In genomic region chr19:46878346-46878745, GRCm38 (mm10) we compare ENCODE assay signal across 7 mouse cellular contexts.
DNase-seq lines count a peak whose midpoint lies in the region; ATAC-seq and TF ChIP-seq lines count a peak whose summit lies in the region.

No protein-coding gene starts in this region.

- peak; percentile 59 for TF ChIP-seq CTCF in midbrain, postnatal 0 days (IDR thresholded peaks at IDR 0.05)
- peak; percentile 63 for TF ChIP-seq CTCF in kidney, postnatal 0 days (IDR thresholded peaks at IDR 0.05; ENCODE audit: low read depth)
- peak; percentile 68 for TF ChIP-seq CTCF in lung, postnatal 0 days (IDR thresholded peaks at IDR 0.05)

- no peak overlapping the region for H3K9ac ChIP-seq in midbrain, postnatal 0 days (replicated peaks; ENCODE audit: low read length, poor library complexity, severe bottlenecking)
- no peak overlapping the region for H3K9ac ChIP-seq in midbrain, embryonic 11.5 days (ENCODE audit: low read length)
- H3K9ac ChIP-seq in kidney, postnatal 0 days (ENCODE audit: low read depth, low read length): no peak overlapping the region
- no peak overlapping the region for H3K9ac ChIP-seq in lung, postnatal 0 days (replicated peaks; ENCODE audit: low read depth)

- peak; percentile 79 for DNase-seq in midbrain, postnatal 0 days (ENCODE audit: low spot score)
- DNase-seq in midbrain, embryonic 11.5 days (ENCODE audit: low spot score, missing footprints): no peak
- DNase-seq in kidney, postnatal 0 days (ENCODE audit: low spot score): peak; percentile 44
- DNase-seq in lung, postnatal 0 days (ENCODE audit: low spot score): peak; percentile 73
- peak; percentile 68 for DNase-seq in splenic B cell, adult 2 months (ENCODE audit: low read depth, low spot score)

- H3K4me3 ChIP-seq in midbrain, postnatal 0 days (ENCODE audit: low read depth, low read length): no peak overlapping the region
- no peak overlapping the region for H3K4me3 ChIP-seq in midbrain, embryonic 11.5 days (ENCODE audit: low read depth, low read length)
- no peak overlapping the region for H3K4me3 ChIP-seq in kidney, postnatal 0 days (replicated peaks; ENCODE audit: low read depth, low read length)
- no peak overlapping the region for H3K4me3 ChIP-seq in lung, postnatal 0 days (ENCODE audit: low read depth, low read length)

- no peaks in the 10 kb centered on the region for H3K9me3 ChIP-seq in midbrain, postnatal 0 days (ENCODE audit: low read length)
- H3K9me3 ChIP-seq in midbrain, embryonic 11.5 days (ENCODE audit: control insufficient read depth, low read length): no peaks in the 10 kb centered on the region
- no peaks in the 10 kb centered on the region for H3K9me3 ChIP-seq in kidney, postnatal 0 days (replicated peaks; ENCODE audit: low read length)
- no peaks in the 10 kb centered on the region for H3K9me3 ChIP-seq in lung, postnatal 0 days (ENCODE audit: low read length)

- H3K36me3 ChIP-seq in midbrain, postnatal 0 days (ENCODE audit: insufficient read depth, low read length): peaks cover 22% of the 10 kb centered on the region
- H3K36me3 ChIP-seq in midbrain, embryonic 11.5 days (ENCODE audit: control insufficient read depth, insufficient read depth, low read length): no peaks in the 10 kb centered on the region
- H3K36me3 ChIP-seq in kidney, postnatal 0 days (ENCODE audit: insufficient read depth, low read length): 0 out of 2 replicates have a peak, but pooled peaks cover 7% of the 10 kb centered on the region
- no peaks in the 10 kb centered on the region for H3K36me3 ChIP-seq in lung, postnatal 0 days (ENCODE audit: insufficient read depth, low read length)
- H3K36me3 ChIP-seq in splenic B cell, adult 2 months (ENCODE audit: control insufficient read depth, insufficient read depth, low read length, poor library complexity, severe bottlenecking): no peaks in the 10 kb centered on the region

- ATAC-seq in midbrain, postnatal 0 days (ENCODE audit: low FRiP score): no peak
- ATAC-seq in midbrain, embryonic 11.5 days (ENCODE audit: low FRiP score): no peak
- peak; percentile 36 for ATAC-seq in activated CD4-positive, CD25-positive, alpha-beta regulatory T cell, adult 4 months
- ATAC-seq in common myeloid progenitor, adult 5-6 weeks (replicated peaks; ENCODE audit: low read depth, poor library complexity, severe bottlenecking): peak; percentile 30; the same call in 1 of the 2 replicates
- ATAC-seq in kidney, postnatal 0 days (replicated peaks; ENCODE audit: low FRiP score, low read depth): no peak
- ATAC-seq in lung, postnatal 0 days: no peak

- no peak for TF ChIP-seq EP300 in lung, postnatal 0 days (IDR thresholded peaks at IDR 0.05)

- 58% methylated on average over 13 of the region's 13 CpGs for WGBS in midbrain, postnatal 0 days
- WGBS in midbrain, embryonic 11.5 days: 65% methylated on average over 13 of the region's 13 CpGs
- 36% methylated on average over 13 of the region's 13 CpGs for WGBS in kidney, postnatal 0 days
- WGBS in lung, postnatal 0 days: 36% methylated on average over 13 of the region's 13 CpGs

- H3K4me2 ChIP-seq in midbrain, postnatal 0 days (ENCODE audit: low read depth, low read length, poor library complexity, severe bottlenecking): no peak overlapping the region
- H3K4me2 ChIP-seq in midbrain, embryonic 11.5 days: no peak overlapping the region
- H3K4me2 ChIP-seq in kidney, postnatal 0 days (ENCODE audit: low read length): no peak overlapping the region
- no peak overlapping the region for H3K4me2 ChIP-seq in lung, postnatal 0 days (replicated peaks; ENCODE audit: low read depth, low read length)

- H3K4me1 ChIP-seq in midbrain, postnatal 0 days (ENCODE audit: insufficient read depth, low read length): no peaks in the 10 kb centered on the region
- H3K4me1 ChIP-seq in midbrain, embryonic 11.5 days (ENCODE audit: control insufficient read depth, insufficient read depth, low read length): no peaks in the 10 kb centered on the region
- no peaks in the 10 kb centered on the region for H3K4me1 ChIP-seq in kidney, postnatal 0 days (replicated peaks; ENCODE audit: insufficient read depth, low read length)
- H3K4me1 ChIP-seq in lung, postnatal 0 days (ENCODE audit: insufficient read depth, low read depth, low read length): no peaks in the 10 kb centered on the region

- no peaks in the 10 kb centered on the region for H3K27me3 ChIP-seq in midbrain, postnatal 0 days (ENCODE audit: insufficient read depth, low read length)
- H3K27me3 ChIP-seq in midbrain, embryonic 11.5 days (ENCODE audit: control insufficient read depth, insufficient read depth, low read length): no peaks in the 10 kb centered on the region
- H3K27me3 ChIP-seq in kidney, postnatal 0 days (ENCODE audit: insufficient read depth, low read length): no peaks in the 10 kb centered on the region
- no peaks in the 10 kb centered on the region for H3K27me3 ChIP-seq in lung, postnatal 0 days (replicated peaks; ENCODE audit: insufficient read depth, low read length)
- H3K27me3 ChIP-seq in splenic B cell, adult 2 months (ENCODE audit: control insufficient read depth, insufficient read depth, low read length, poor library complexity, severe bottlenecking): no peaks in the 10 kb centered on the region

- no peak overlapping the region for H3K27ac ChIP-seq in midbrain, postnatal 0 days (ENCODE audit: low read depth, low read length)
- H3K27ac ChIP-seq in midbrain, embryonic 11.5 days (ENCODE audit: low read depth, low read length): no peak overlapping the region
- H3K27ac ChIP-seq in kidney, postnatal 0 days: no peak overlapping the region
- H3K27ac ChIP-seq in lung, postnatal 0 days (ENCODE audit: low read length): no peak overlapping the region

Comparison
In these comparisons a context has a peak if more than half of its experiments do, and no peak if none do; other contexts are left out.
1. ATAC-seq: peak in activated CD4-positive, CD25-positive, alpha-beta regulatory T cell, adult 4 months (single experiment) and common myeloid progenitor, adult 5-6 weeks (single experiment); none in midbrain, postnatal 0 days (single experiment), midbrain, embryonic 11.5 days (single experiment), kidney, postnatal 0 days (single experiment) and lung, postnatal 0 days (single experiment).
2. Peak in every context shown above with its lines, with median percentiles within 50 percentile points of each other: CTCF ChIP-seq.